Mouse (Mus musculus) thymus, adult 18-20 months (tissue): ENCODE measurements at regions not wholly inside any gene's neighbourhood (a gene's known extent, or its start where the extent isn't known, plus 50 kb on each side); places are given as distances from the start of the nearest gene placed in this dataset.
"Not testable (repeated sequence)": the region's sequence is repeated elsewhere in the genome, so short reads cannot be mapped to it uniquely, and the experiment has no call there.

ENCODE experiments used
- DNase-seq, 2 experiments: peaks; one replicate each; pipeline ENCODE4 v3.0.0; 2022; ENCODE audit warnings: mixed read lengths in 2 of 2

GRCm38 (mm10) chr4:3497392-3497791 lies 312.2 kb upstream of the Vmn1r3 start:
- not testable (repeated sequence) for DNase-seq

GRCm38 (mm10) chr4:3495987-3496386 lies 310.8 kb upstream of the Vmn1r3 start:
- DNase-seq = not testable (repeated sequence)

GRCm38 (mm10) chr4:3494123-3494681 lies 309.0 kb upstream of the Vmn1r3 start:
- DNase-seq = not testable (repeated sequence)

- DNase-seq = not testable (repeated sequence)
Measured at GRCm38 (mm10) chr4:3490901-3491300, 305.7 kb upstream of the Vmn1r3 start.

- DNase-seq = no peak
Measured at GRCm38 (mm10) chr4:3482092-3482491, 296.9 kb upstream of the Vmn1r3 start.

GRCm38 (mm10) chr4:3456773-3457172 lies 271.6 kb upstream of the Vmn1r3 start:
- DNase-seq = no peak

GRCm38 (mm10) chr4:3437380-3437779 lies 252.2 kb upstream of the Vmn1r3 start:
- DNase-seq = not testable (repeated sequence)

GRCm38 (mm10) chr4:3427968-3428367 lies 242.8 kb upstream of the Vmn1r3 start:
- DNase-seq = no peak

GRCm38 (mm10) chr4:3419920-3420499 lies 234.9 kb upstream of the Vmn1r3 start:
- DNase-seq = peak in 1 of 2 experiments; percentile 10

GRCm38 (mm10) chr4:3416670-3417069 lies 231.5 kb upstream of the Vmn1r3 start:
- DNase-seq = no peak

- not testable (repeated sequence) for DNase-seq
Measured at GRCm38 (mm10) chr4:3414442-3415022, 229.4 kb upstream of the Vmn1r3 start.

- no peak for DNase-seq
Measured at GRCm38 (mm10) chr4:3413493-3414441, 228.6 kb upstream of the Vmn1r3 start.

- not testable (repeated sequence) for DNase-seq
Measured at GRCm38 (mm10) chr4:3412323-3412722, 227.2 kb upstream of the Vmn1r3 start.

- DNase-seq = not testable (repeated sequence)
Measured at GRCm38 (mm10) chr4:3402856-3403255, 217.7 kb upstream of the Vmn1r3 start.

- DNase-seq = not testable (repeated sequence)
Measured at GRCm38 (mm10) chr4:3401766-3402165, 216.6 kb upstream of the Vmn1r3 start.

- DNase-seq = not testable (repeated sequence)
Measured at GRCm38 (mm10) chr4:3391579-3391978, 206.4 kb upstream of the Vmn1r3 start.

GRCm38 (mm10) chr4:3373027-3373763 lies 188.0 kb upstream of the Vmn1r3 start:
- not testable (repeated sequence) for DNase-seq

GRCm38 (mm10) chr4:3368021-3368420 lies 182.9 kb upstream of the Vmn1r3 start:
- DNase-seq = not testable (repeated sequence)

GRCm38 (mm10) chr4:3343443-3343842 lies 158.3 kb upstream of the Vmn1r3 start:
- DNase-seq = not testable (repeated sequence)

- DNase-seq = not testable (repeated sequence)
Measured at GRCm38 (mm10) chr4:3342696-3343095, 157.5 kb upstream of the Vmn1r3 start.

GRCm38 (mm10) chr4:3342165-3342564 lies 157.0 kb upstream of the Vmn1r3 start:
- DNase-seq = not testable (repeated sequence)
